Mouse (Mus musculus): ENCODE measurements at regions not wholly inside any gene's neighbourhood (a gene's known extent, or its start where the extent isn't known, plus 50 kb on each side); places are given as distances from the start of the nearest gene placed in this dataset.
A peak's percentile ranks its signal among the peaks of the same experiment; 100 is the strongest.

GRCm38 (mm10) chr6:100145869-100146268 lies 141.4 kb downstream of the Rybp start:
- 69% methylated on average over 2 of the region's 2 CpGs for WGBS
- Histone ChIP-seq H3K9ac (ENCODE audit: low read depth, low read length) (no peak overlapping the region), H3K4me3 (ENCODE audit: low read depth, low read length) (no peak overlapping the region), H3K9me3 (replicated peaks; ENCODE audit: control insufficient read depth, low read length, poor library complexity, severe bottlenecking) (no peaks in the 10 kb centered on the region), H3K4me2 (ENCODE audit: low read length) (no peak overlapping the region), H3K27me3 (ENCODE audit: control insufficient read depth, insufficient read depth, low read depth, low read length) (no peaks in the 10 kb centered on the region), H3K27ac (ENCODE audit: low read length) (no peak overlapping the region), H3K4me1 (ENCODE audit: control insufficient read depth, insufficient read depth, low read length) (peaks cover 21% of the 10 kb centered on the region), H3K36me3 (ENCODE audit: control insufficient read depth, insufficient read depth, low read length) (no peaks in the 10 kb centered on the region)
- no peak for ATAC-seq

GRCm38 (mm10) chr6:100144544-100145287 lies 142.6 kb downstream of the Rybp start:
- Histone ChIP-seq H3K27me3 (ENCODE audit: control insufficient read depth, insufficient read depth, low read depth, low read length) (no peaks in the 10 kb centered on the region), H3K27ac (ENCODE audit: low read length) (no peak overlapping the region)
- 59% methylated on average over 4 of the region's 4 CpGs for WGBS

GRCm38 (mm10) chr6:100143586-100144301 lies 143.5 kb downstream of the Rybp start:
- H3K27me3 ChIP-seq (ENCODE audit: control insufficient read depth, insufficient read depth, low read depth, low read length): no peaks in the 10 kb centered on the region

More at GRCm38 (mm10) chr6:100144544-100145287, 142.6 kb downstream of the Rybp start:
- Histone ChIP-seq H3K4me2 (ENCODE audit: low read length) (no peak overlapping the region), H3K9me3 (replicated peaks; ENCODE audit: control insufficient read depth, low read length, poor library complexity, severe bottlenecking) (no peaks in the 10 kb centered on the region), H3K9ac (ENCODE audit: low read depth, low read length) (no peak overlapping the region), H3K36me3 (ENCODE audit: control insufficient read depth, insufficient read depth, low read length) (no peaks in the 10 kb centered on the region), H3K4me1 (ENCODE audit: control insufficient read depth, insufficient read depth, low read length) (peaks cover 28% of the 10 kb centered on the region), H3K4me3 (ENCODE audit: low read depth, low read length) (no peak overlapping the region)
- ATAC-seq: no peak

GRCm38 (mm10) chr6:100141225-100141624 lies 146.1 kb downstream of the Rybp start:
- no peaks in the 10 kb centered on the region for H3K36me3 ChIP-seq (ENCODE audit: control insufficient read depth, insufficient read depth, low read length)
- no peak overlapping the region for H3K4me2 ChIP-seq (ENCODE audit: low read length)
- no peak overlapping the region for H3K4me3 ChIP-seq (ENCODE audit: low read depth, low read length)
- no peak overlapping the region for H3K27ac ChIP-seq (ENCODE audit: low read length)
- H3K4me1 ChIP-seq (ENCODE audit: control insufficient read depth, insufficient read depth, low read length): peaks cover 26% of the 10 kb centered on the region
- H3K27me3 ChIP-seq (ENCODE audit: control insufficient read depth, insufficient read depth, low read depth, low read length): no peaks in the 10 kb centered on the region
- no peaks in the 10 kb centered on the region for H3K9me3 ChIP-seq (replicated peaks; ENCODE audit: control insufficient read depth, low read length, poor library complexity, severe bottlenecking)
- H3K9ac ChIP-seq (ENCODE audit: low read depth, low read length): no peak overlapping the region
- ATAC-seq: no peak
- WGBS: 80% methylated on average over 5 of the region's 5 CpGs

More at GRCm38 (mm10) chr6:100143586-100144301, 143.5 kb downstream of the Rybp start:
- H3K4me1 ChIP-seq (ENCODE audit: control insufficient read depth, insufficient read depth, low read length): peaks cover 30% of the 10 kb centered on the region
- peak; percentile 29 for ATAC-seq
- H3K36me3 ChIP-seq (ENCODE audit: control insufficient read depth, insufficient read depth, low read length): no peaks in the 10 kb centered on the region
- H3K4me2 ChIP-seq (ENCODE audit: low read length): peak overlapping the region; percentile 37
- 4% methylated on average over 16 of the region's 16 CpGs for WGBS
- 0 out of 2 replicates have a peak overlapping the region, but pooled peaks have one; percentile 11 for H3K9ac ChIP-seq (ENCODE audit: low read depth, low read length)
- peak overlapping the region; percentile 49 for H3K27ac ChIP-seq (ENCODE audit: low read length)
- H3K9me3 ChIP-seq (replicated peaks; ENCODE audit: control insufficient read depth, low read length, poor library complexity, severe bottlenecking): no peaks in the 10 kb centered on the region
- H3K4me3 ChIP-seq (ENCODE audit: low read depth, low read length): no peak overlapping the region

- Histone ChIP-seq H3K4me3 (ENCODE audit: low read depth, low read length) (no peak overlapping the region), H3K36me3 (ENCODE audit: control insufficient read depth, insufficient read depth, low read length) (no peaks in the 10 kb centered on the region), H3K27me3 (ENCODE audit: control insufficient read depth, insufficient read depth, low read depth, low read length) (no peaks in the 10 kb centered on the region), H3K4me1 (ENCODE audit: control insufficient read depth, insufficient read depth, low read length) (peaks cover 25% of the 10 kb centered on the region), H3K9me3 (replicated peaks; ENCODE audit: control insufficient read depth, low read length, poor library complexity, severe bottlenecking) (no peaks in the 10 kb centered on the region), H3K27ac (ENCODE audit: low read length) (no peak overlapping the region), H3K9ac (ENCODE audit: low read depth, low read length) (no peak overlapping the region), H3K4me2 (ENCODE audit: low read length) (no peak overlapping the region)
- WGBS: 56% methylated on average over 6 of the region's 6 CpGs
- no peak for ATAC-seq
These were observed 146.6 kb downstream of the Rybp start for GRCm38 (mm10) chr6:100140581-100141114.

GRCm38 (mm10) chr6:100139809-100140208 lies 147.5 kb downstream of the Rybp start:
- no peak overlapping the region for H3K4me2 ChIP-seq (ENCODE audit: low read length)
- no peaks in the 10 kb centered on the region for H3K27me3 ChIP-seq (ENCODE audit: control insufficient read depth, insufficient read depth, low read depth, low read length)
- WGBS: 29% methylated on average over 6 of the region's 6 CpGs
- H3K4me3 ChIP-seq (ENCODE audit: low read depth, low read length): no peak overlapping the region
- H3K9ac ChIP-seq (ENCODE audit: low read depth, low read length): no peak overlapping the region
- H3K9me3 ChIP-seq (replicated peaks; ENCODE audit: control insufficient read depth, low read length, poor library complexity, severe bottlenecking): no peaks in the 10 kb centered on the region
- H3K27ac ChIP-seq (ENCODE audit: low read length): no peak overlapping the region
- peak; percentile 34 for ATAC-seq
- peaks cover 27% of the 10 kb centered on the region for H3K4me1 ChIP-seq (ENCODE audit: control insufficient read depth, insufficient read depth, low read length)
- no peaks in the 10 kb centered on the region for H3K36me3 ChIP-seq (ENCODE audit: control insufficient read depth, insufficient read depth, low read length)

- Histone ChIP-seq H3K9ac (ENCODE audit: low read depth, low read length) (no peak overlapping the region), H3K36me3 (ENCODE audit: control insufficient read depth, insufficient read depth, low read length) (no peaks in the 10 kb centered on the region), H3K27me3 (ENCODE audit: control insufficient read depth, insufficient read depth, low read depth, low read length) (no peaks in the 10 kb centered on the region), H3K4me1 (ENCODE audit: control insufficient read depth, insufficient read depth, low read length) (peaks cover 17% of the 10 kb centered on the region), H3K4me2 (ENCODE audit: low read length) (no peak overlapping the region), H3K9me3 (replicated peaks; ENCODE audit: control insufficient read depth, low read length, poor library complexity, severe bottlenecking) (no peaks in the 10 kb centered on the region), H3K27ac (ENCODE audit: low read length) (no peak overlapping the region), H3K4me3 (ENCODE audit: low read depth, low read length) (no peak overlapping the region)
- 98% methylated on average over 2 of the region's 2 CpGs for WGBS
- no peak for ATAC-seq
These were observed 148.6 kb downstream of the Rybp start for GRCm38 (mm10) chr6:100138659-100139058.

- no peak overlapping the region for H3K9ac ChIP-seq (ENCODE audit: low read depth, low read length)
- H3K27ac ChIP-seq (ENCODE audit: low read length): no peak overlapping the region
- 24% methylated on average over 2 of the region's 2 CpGs for WGBS
- H3K9me3 ChIP-seq (replicated peaks; ENCODE audit: control insufficient read depth, low read length, poor library complexity, severe bottlenecking): no peaks in the 10 kb centered on the region
- H3K36me3 ChIP-seq (ENCODE audit: control insufficient read depth, insufficient read depth, low read length): no peaks in the 10 kb centered on the region
- H3K4me3 ChIP-seq (ENCODE audit: low read depth, low read length): no peak overlapping the region
- no peak for ATAC-seq
- no peak overlapping the region for H3K4me2 ChIP-seq (ENCODE audit: low read length)
- H3K4me1 ChIP-seq (ENCODE audit: control insufficient read depth, insufficient read depth, low read length): peaks cover 19% of the 10 kb centered on the region
- H3K27me3 ChIP-seq (ENCODE audit: control insufficient read depth, insufficient read depth, low read depth, low read length): no peaks in the 10 kb centered on the region
These were observed 152.1 kb downstream of the Rybp start for GRCm38 (mm10) chr6:100135177-100135576.

- H3K4me3 ChIP-seq (ENCODE audit: low read depth, low read length): no peak overlapping the region
- H3K36me3 ChIP-seq (ENCODE audit: control insufficient read depth, insufficient read depth, low read length): no peaks in the 10 kb centered on the region
- WGBS: 41% methylated on average over 9 of the region's 9 CpGs
- ATAC-seq: 0 out of 2 replicates have a peak, but pooled peaks have one; percentile 37
- H3K27ac ChIP-seq (ENCODE audit: low read length): no peak overlapping the region
- no peak overlapping the region for H3K9ac ChIP-seq (ENCODE audit: low read depth, low read length)
- no peaks in the 10 kb centered on the region for H3K9me3 ChIP-seq (replicated peaks; ENCODE audit: control insufficient read depth, low read length, poor library complexity, severe bottlenecking)
- no peak overlapping the region for H3K4me2 ChIP-seq (ENCODE audit: low read length)
- H3K27me3 ChIP-seq (ENCODE audit: control insufficient read depth, insufficient read depth, low read depth, low read length): no peaks in the 10 kb centered on the region; the same call in 1 of the 2 replicates
- peaks cover 12% of the 10 kb centered on the region for H3K4me1 ChIP-seq (ENCODE audit: control insufficient read depth, insufficient read depth, low read length)
These were observed 153.3 kb downstream of the Rybp start for GRCm38 (mm10) chr6:100133970-100134369.

Measured in midbrain, embryonic 16.5 days (tissue).